8 mouse cellular contexts compared by ENCODE assay signal in the genomic region with DNA sequence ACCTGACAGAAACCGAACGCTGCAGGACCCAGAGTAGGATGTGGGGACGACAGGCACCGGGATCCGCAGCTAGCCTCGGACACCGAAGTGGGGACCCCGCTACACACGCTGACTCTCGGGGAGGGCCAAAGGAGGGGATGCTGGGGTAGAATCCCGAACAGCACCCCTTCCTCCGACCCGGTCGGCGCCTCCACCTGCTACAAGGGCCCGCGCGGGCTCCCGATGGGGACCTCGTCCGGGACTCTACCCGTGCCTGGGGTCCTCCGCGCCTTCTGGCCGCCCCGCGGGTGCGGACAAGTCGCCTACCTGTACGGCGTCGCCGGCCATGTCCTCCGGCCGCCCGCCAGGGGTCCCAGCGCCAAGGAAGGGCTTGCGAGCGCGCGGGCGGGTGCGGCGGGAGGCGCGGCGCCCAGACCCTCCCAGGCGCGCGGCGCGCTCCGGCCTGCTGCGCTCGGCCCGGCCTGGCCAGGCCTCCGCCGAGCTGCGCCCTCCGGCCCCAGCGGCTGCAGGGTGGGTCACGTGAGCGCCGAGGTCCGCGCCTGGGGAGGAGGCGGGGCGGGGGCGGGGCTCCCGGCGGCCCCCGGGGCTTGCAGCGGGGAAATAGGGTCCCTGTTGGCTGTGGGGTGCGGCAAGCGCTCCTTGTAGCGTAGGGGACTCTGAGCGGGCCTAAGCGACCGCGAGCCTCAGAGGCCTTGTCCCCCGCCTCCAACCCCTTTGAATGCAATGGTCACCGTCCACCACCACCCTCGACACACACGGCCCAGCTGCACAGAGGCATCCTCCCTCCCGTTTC. TPM values are rescaled to one million over a fixed set of nuclear protein-coding genes. Genes with fewer than 3 reads are reported as not detected.
DNase-seq lines count a peak whose midpoint lies in the region; ATAC-seq and TF ChIP-seq lines count a peak whose summit lies in the region.

A gene (minus strand): TSS at position 519 of the 793 bp plus-strand sequence.

- H3K4me3 ChIP-seq in C2C12 (ENCODE audit: insufficient read depth, poor library complexity, severe bottlenecking): peak within 1 kb of the TSS; percentile 59
- H3K4me3 ChIP-seq in bone marrow macrophage, adult 2 months (ENCODE audit: insufficient read depth, low read length): peak within 1 kb of the TSS; percentile 96
- H3K4me3 ChIP-seq in heart, postnatal 0 days (ENCODE audit: low read depth, low read length): peak within 1 kb of the TSS; percentile 83
- peak within 1 kb of the TSS; percentile 91 for H3K4me3 ChIP-seq in neural tube, embryonic 14.5 days (ENCODE audit: low read depth, low read length)

- peak within 1 kb of the TSS; percentile 87 for H3K27ac ChIP-seq in bone marrow macrophage, adult 2 months (ENCODE audit: insufficient read depth, low read depth, low read length)
- H3K27ac ChIP-seq in heart, postnatal 0 days (ENCODE audit: low read depth): peak within 1 kb of the TSS; percentile 82
- H3K27ac ChIP-seq in neural tube, embryonic 14.5 days (ENCODE audit: low read depth, low read length): peak within 1 kb of the TSS; percentile 22; the same call in 1 of the 2 replicates

- peak within 1 kb of the TSS; percentile 90 for H3K9ac ChIP-seq in heart, postnatal 0 days (replicated peaks; ENCODE audit: low read depth, low read length)
- peak within 1 kb of the TSS; percentile 95 for H3K9ac ChIP-seq in neural tube, embryonic 14.5 days (replicated peaks; ENCODE audit: low read depth, low read length)

- peaks cover 5% of the 10 kb centered on the region for H3K79me3 ChIP-seq in C2C12 (ENCODE audit: low read depth)

- TF ChIP-seq POLR2A in bone marrow macrophage, adult 2 months (IDR thresholded peaks at IDR 0.05; ENCODE audit: borderline replicate concordance, low read depth, low read length): peak; percentile 50; the same call in 1 of the 2 replicates

- H3K36me3 ChIP-seq in C2C12 (ENCODE audit: control insufficient read depth, insufficient read depth): no peaks in the 10 kb centered on the region
- no peaks in the 10 kb centered on the region for H3K36me3 ChIP-seq in heart, postnatal 0 days (replicated peaks; ENCODE audit: control insufficient read depth, insufficient read depth, low read length)
- no peaks in the 10 kb centered on the region for H3K36me3 ChIP-seq in neural tube, embryonic 14.5 days (ENCODE audit: control insufficient read depth, insufficient read depth, low read length)

- peak; percentile 86 for ATAC-seq in erythroid progenitor cell, adult 5-6 weeks (replicated peaks; ENCODE audit: low FRiP score, poor library complexity, severe bottlenecking)
- ATAC-seq in heart, postnatal 0 days (ENCODE audit: insufficient read depth, low read depth): peak; percentile 91
- peak; percentile 87 for ATAC-seq in neural tube, embryonic 14.5 days (ENCODE audit: low read depth)

- peak; percentile 74 for DNase-seq in heart, postnatal 0 days (ENCODE audit: low spot score)
- DNase-seq in kidney, postnatal 36 days: peak; percentile 83 to 91
- DNase-seq in lung, adult 18-20 months: peak; percentile 81 to 82
- DNase-seq in testis, postnatal 14 days (ENCODE audit: low spot score): peak; percentile 86

- peaks cover 35% of the 10 kb centered on the region for H3K4me1 ChIP-seq in bone marrow macrophage, adult 2 months (ENCODE audit: control insufficient read depth, insufficient read depth, low read length)
- H3K4me1 ChIP-seq in heart, postnatal 0 days (ENCODE audit: control insufficient read depth, insufficient read depth): peaks cover 31% of the 10 kb centered on the region
- peaks cover 17% of the 10 kb centered on the region for H3K4me1 ChIP-seq in neural tube, embryonic 14.5 days (ENCODE audit: control insufficient read depth, insufficient read depth, low read length)

- no peaks in the 10 kb centered on the region for H3K27me3 ChIP-seq in C2C12 (ENCODE audit: control insufficient read depth, insufficient read depth, insufficient read length)
- no peaks in the 10 kb centered on the region for H3K27me3 ChIP-seq in heart, postnatal 0 days (ENCODE audit: control insufficient read depth, insufficient read depth, low read length)
- no peaks in the 10 kb centered on the region for H3K27me3 ChIP-seq in neural tube, embryonic 14.5 days (ENCODE audit: control insufficient read depth, insufficient read depth, low read length)

- WGBS in heart, postnatal 0 days: under 1% methylated on average over 78 of the region's 85 CpGs
- WGBS in neural tube, embryonic 14.5 days: under 1% methylated on average over 62 of the region's 85 CpGs

- no peak for TF ChIP-seq CTCF in C2C12 (IDR thresholded peaks at IDR 0.05; ENCODE audit: control insufficient read depth, insufficient read depth, insufficient read length)
- TF ChIP-seq CTCF in bone marrow macrophage, adult 2 months (IDR thresholded peaks at IDR 0.05; ENCODE audit: low read depth, low read length): no peak
- TF ChIP-seq CTCF in heart, postnatal 0 days (IDR thresholded peaks at IDR 0.05; ENCODE audit: low read depth): no peak

- H3K4me2 ChIP-seq in heart, postnatal 0 days (ENCODE audit: low read depth, low read length): peak within 1 kb of the TSS; percentile 97
- peak within 1 kb of the TSS; percentile 86 for H3K4me2 ChIP-seq in neural tube, embryonic 14.5 days (ENCODE audit: low read depth, low read length)

- H3K79me2 ChIP-seq in C2C12 (ENCODE audit: control insufficient read depth, insufficient read depth): peaks cover 36% of the 10 kb centered on the region

- no peaks in the 10 kb centered on the region for H3K9me3 ChIP-seq in heart, postnatal 0 days (replicated peaks; ENCODE audit: control insufficient read depth, low read length)
- no peaks in the 10 kb centered on the region for H3K9me3 ChIP-seq in neural tube, embryonic 14.5 days (ENCODE audit: control insufficient read depth, low read length)

- peak within 1 kb of the TSS; percentile 78 for H3ac ChIP-seq in C2C12 (ENCODE audit: control insufficient read depth, insufficient read length, low read depth)

- no peak for TF ChIP-seq EP300 in heart, postnatal 0 days (IDR thresholded peaks at IDR 0.05; ENCODE audit: low read depth)

TF ChIP-seq in C2C12, 6 proteins besides CTCF, POLR2A, EP300 and RAD21:
- TF ChIP-seq USF1 (IDR thresholded peaks at IDR 0.05; ENCODE audit: low read depth) (peak; percentile 78), MAX (IDR thresholded peaks at IDR 0.05) (no peak), MYOG (IDR thresholded peaks at IDR 0.05; ENCODE audit: control insufficient read depth, extremely low read depth, insufficient read length) (no peak), MYOD1 (IDR thresholded peaks at IDR 0.05; ENCODE audit: control insufficient read depth, insufficient read length, low read depth) (no peak), FOSL1 (IDR thresholded peaks at IDR 0.05; ENCODE audit: insufficient read depth, low read length, poor library complexity, severe bottlenecking) (no peak), CEBPB (IDR thresholded peaks at IDR 0.05; ENCODE audit: low read depth) (no peak)
TF ChIP-seq in C2C12: peak in this region for 1.

RNA-seq across cellular contexts. Expression of the gene that starts here (rescaled TPM):
- polyA plus RNA-seq in C2C12 (2012; fragmentation: generic; extraction: Trizol): 26.6 TPM
- 148 and 174 TPM in 2 replicates for polyA plus RNA-seq in bone marrow macrophage, adult 2 months (2012; ENCODE audit: insufficient read depth, insufficient read length, missing spikeins)
- 12.6 and 25.9 TPM in 2 replicates for total RNA-seq in erythroid progenitor cell, adult 5-6 weeks (2015; ENCODE audit: low replicate concordance)
- 9.2 and 11.0 TPM in 2 replicates for total RNA-seq in erythroid progenitor cell, adult 5-6 weeks (2017; ENCODE audit: low replicate concordance)
- 44.2 and 57.4 TPM in 2 replicates for total RNA-seq in heart, postnatal 0 days (2014; rRNA removed; ENCODE audit: low replicate concordance)
- 13.0 and 14.2 TPM in 2 replicates for polyA plus RNA-seq in heart, postnatal 0 days (2015; fragmentation: Nextera tagmentation; extraction: Ambion mirVana)
- polyA plus RNA-seq in neural tube, embryonic 14.5 days (2014; fragmentation: Nextera tagmentation; extraction: Ambion mirVana): 25.1 and 27.7 TPM in 2 replicates

Comparison
In these comparisons a context has a peak if more than half of its experiments do, and no peak if none do; other contexts are left out.
1. Peak in every context shown above with its lines: DNase-seq, ATAC-seq, H3K4me3 ChIP-seq and H3K27ac ChIP-seq.
2. H3K27ac ChIP-seq: peak in every context shown above with its lines; median percentile 87 in bone marrow macrophage, adult 2 months; 82 in heart, postnatal 0 days; 22 in neural tube, embryonic 14.5 days.